Mouse (Mus musculus): ENCODE results near the gene Atp8b3. TPM values are rescaled to one million over a fixed set of nuclear protein-coding genes. Genes with fewer than 3 reads are reported as not detected.

Gene Atp8b3
- 0.07 TPM for polyA plus RNA-seq (2017; shearing (Covaris generic))

GRCm38 (mm10) chr10:80538710-80539394, at the start of gene Atp8b3:
Gene Atp8b3 (minus strand): TSS chr10:80539124.

GRCm38 (mm10) chr10:80577195-80578130, 38.5 kb upstream of the Atp8b3 start, which contains the start of gene Klf16:
Gene Klf16 (minus strand): TSS chr10:80577321.

GRCm38 (mm10) chr10:80561116-80561944, 22.4 kb upstream of the Atp8b3 start, which contains the start of gene Rexo1:
Gene Rexo1 (minus strand): TSS chr10:80561560.

GRCm38 (mm10) chr10:80494732-80495131, 44.2 kb downstream of the Atp8b3 start, which contains the start of gene Onecut3:
Gene Onecut3 (plus strand): TSS chr10:80494835.

Other genes with a start within 250 kb of the Atp8b3 start
- 984 TPM for gene Rps15, start 246.7 kb downstream of the Atp8b3 start, polyA plus RNA-seq (2017; shearing (Covaris generic))
- gene Apc2, start 243.1 kb downstream of the Atp8b3 start, polyA plus RNA-seq (2017; shearing (Covaris generic)): 0.18 TPM
- gene 2310011J03Rik, start 218.6 kb downstream of the Atp8b3 start, polyA plus RNA-seq (2017; shearing (Covaris generic)): 82.1 TPM
- gene Pcsk4, start 209.6 kb downstream of the Atp8b3 start, polyA plus RNA-seq (2017; shearing (Covaris generic)): 15.5 TPM
- 0.31 TPM for gene Reep6, start 209.2 kb downstream of the Atp8b3 start, polyA plus RNA-seq (2017; shearing (Covaris generic))
- gene Adamtsl5, start 190.7 kb downstream of the Atp8b3 start, polyA plus RNA-seq (2017; shearing (Covaris generic)): not detected
- gene Plk5, start 182.7 kb downstream of the Atp8b3 start, polyA plus RNA-seq (2017; shearing (Covaris generic)): not detected
- gene Mex3d, start 151.5 kb downstream of the Atp8b3 start, polyA plus RNA-seq (2017; shearing (Covaris generic)): 0.16 TPM
- 36.7 TPM for gene Mbd3, start 139.6 kb downstream of the Atp8b3 start, polyA plus RNA-seq (2017; shearing (Covaris generic))
- gene Uqcr11, start 132.3 kb downstream of the Atp8b3 start, polyA plus RNA-seq (2017; shearing (Covaris generic)): 302 TPM
- gene Tcf3, start 105.5 kb downstream of the Atp8b3 start, polyA plus RNA-seq (2017; shearing (Covaris generic)): 23.0 TPM
- gene Onecut3, start 44.3 kb downstream of the Atp8b3 start, polyA plus RNA-seq (2017; shearing (Covaris generic)): not detected
- 47.1 TPM for gene Rexo1, start 22.4 kb upstream of the Atp8b3 start, polyA plus RNA-seq (2017; shearing (Covaris generic))
- gene Klf16, start 38.2 kb upstream of the Atp8b3 start, polyA plus RNA-seq (2017; shearing (Covaris generic)): 1.1 TPM
- gene Abhd17a, start 51.2 kb upstream of the Atp8b3 start, polyA plus RNA-seq (2017; shearing (Covaris generic)): 28.7 TPM
- gene Scamp4, start 63.7 kb upstream of the Atp8b3 start, polyA plus RNA-seq (2017; shearing (Covaris generic)): 115 TPM
- 4.6 TPM for gene Adat3, start 63.8 kb upstream of the Atp8b3 start, polyA plus RNA-seq (2017; shearing (Covaris generic))
- gene Gm49322, start 66.9 kb upstream of the Atp8b3 start, polyA plus RNA-seq (2017; shearing (Covaris generic)): 12.7 TPM
- gene Csnk1g2, start 83.7 kb upstream of the Atp8b3 start, polyA plus RNA-seq (2017; shearing (Covaris generic)): 8.2 TPM
- gene Btbd2, start 117.9 kb upstream of the Atp8b3 start, polyA plus RNA-seq (2017; shearing (Covaris generic)): 2.7 TPM
- gene Mknk2, start 139.0 kb upstream of the Atp8b3 start, polyA plus RNA-seq (2017; shearing (Covaris generic)): 19.0 TPM
- gene Mob3a, start 162.9 kb upstream of the Atp8b3 start, polyA plus RNA-seq (2017; shearing (Covaris generic)): 412 TPM
- 148 TPM for gene Izumo4, start 163.1 kb upstream of the Atp8b3 start, polyA plus RNA-seq (2017; shearing (Covaris generic))
- gene Ap3d1, start 203.1 kb upstream of the Atp8b3 start, polyA plus RNA-seq (2017; shearing (Covaris generic)): 42.7 TPM
- gene Dot1l, start 216.1 kb upstream of the Atp8b3 start, polyA plus RNA-seq (2017; shearing (Covaris generic)): 8.4 TPM